Mouse (Mus musculus): ENCODE measurements around the gene Arpp21. TPM values are rescaled to one million over a fixed set of nuclear protein-coding genes. Genes with fewer than 3 reads are reported as not detected.

The Arpp21 gene
- polyA plus RNA-seq (2015; fragmentation: Nextera tagmentation; extraction: Ambion mirVana) = 54.1 and 60.2 TPM in 2 replicates

GRCm38 (mm10) chr9:112235696-112236397 is at the start of gene Arpp21:
Gene Arpp21 (minus strand): TSS chr9:112235938.

Small RNA genes within 50 kb of the gene (microRNA-seq; reads per million reads assigned to microRNA genes)
- gene Mir128-2 = 465 to 558 reads per million in 2 experiments
